Mouse (Mus musculus) liver, embryonic 16.5 days (tissue): Measurements from ENCODE around the gene Aknad1. TPM values are rescaled to one million over a fixed set of nuclear protein-coding genes. Genes with fewer than 3 reads are reported as not detected.

Source experiments
- ATAC-seq: fragments of 200-750 bp; cut with Nextera tagmentation; 2 replicates; pipeline ENCODE4 v1.8.0; 2017; ENCODE audit warnings: low read depth, mild to moderate bottlenecking, moderate number of reproducible peaks, moderate library complexity
- H3K27ac ChIP-seq: fragments of 300-500 bp; sonication (generic); 2 replicates; pipeline ENCODE4 v1.5.1; 2014; ENCODE audit warnings: mild to moderate bottlenecking, low read length
- H3K27me3 ChIP-seq: fragments of 300-500 bp; sonication (generic); 2 replicates; pipeline ENCODE4 v1.6.1; 2014; ENCODE audit warnings: low read depth, low read length, mixed read lengths; ENCODE audit not compliant: control insufficient read depth, insufficient read depth
- H3K36me3 ChIP-seq: fragments of 300-500 bp; sonication (generic); 2 replicates; pipeline ENCODE4 v1.6.1; 2014; ENCODE audit warnings: mild to moderate bottlenecking; ENCODE audit not compliant: control insufficient read depth, insufficient read depth
- H3K4me1 ChIP-seq: fragments of 300-500 bp; sonication (generic); 2 replicates; pipeline ENCODE4 v1.6.1; 2014; ENCODE audit warnings: low read depth, low read length, mixed read lengths; ENCODE audit not compliant: control insufficient read depth
- H3K4me2 ChIP-seq: fragments of 300-500 bp; sonication (generic); 2 replicates; pipeline ENCODE4 v1.6.1; 2014; ENCODE audit warnings: low read depth, low read length, mixed read lengths
- H3K4me3 ChIP-seq: fragments of 300-500 bp; sonication (generic); 2 replicates; pipeline ENCODE4 v1.5.1; 2014; ENCODE audit warnings: low read depth, mild to moderate bottlenecking, low read length
- H3K9ac ChIP-seq: fragments of 300-500 bp; sonication (generic); 2 replicates; pipeline ENCODE4 v1.6.1; 2014; ENCODE audit warnings: low read depth, low read length
- H3K9me3 ChIP-seq: fragments of 300-500 bp; sonication (generic); replicated peaks from 2 replicates; pipeline ENCODE4 v1.6.1; 2016; ENCODE audit warnings: low read length; ENCODE audit not compliant: control insufficient read depth
- WGBS: fragments of 180-500 bp; shearing (Covaris S2); extraction: QIAGEN DNeasy Blood & Tissue Kit; methylation state at CpG from one replicate; pipeline ENCODE4 v1.1.7; 2014; ENCODE audit not compliant: insufficient replicate concordance; 5-methylcytosine and 5-hydroxymethylcytosine counted together
- polyA plus RNA-seq: library from polyadenylated mRNA; unstranded; fragments of >200 nt; fragmentation: Nextera tagmentation; extraction: Ambion mirVana; gene quantifications from 2 replicates; pipeline ENCODE4 v1.2.1, GENCODE M21; 2015

Gene Aknad1
- 0.51 and 0.75 TPM in 2 replicates for polyA plus RNA-seq

DNA sequence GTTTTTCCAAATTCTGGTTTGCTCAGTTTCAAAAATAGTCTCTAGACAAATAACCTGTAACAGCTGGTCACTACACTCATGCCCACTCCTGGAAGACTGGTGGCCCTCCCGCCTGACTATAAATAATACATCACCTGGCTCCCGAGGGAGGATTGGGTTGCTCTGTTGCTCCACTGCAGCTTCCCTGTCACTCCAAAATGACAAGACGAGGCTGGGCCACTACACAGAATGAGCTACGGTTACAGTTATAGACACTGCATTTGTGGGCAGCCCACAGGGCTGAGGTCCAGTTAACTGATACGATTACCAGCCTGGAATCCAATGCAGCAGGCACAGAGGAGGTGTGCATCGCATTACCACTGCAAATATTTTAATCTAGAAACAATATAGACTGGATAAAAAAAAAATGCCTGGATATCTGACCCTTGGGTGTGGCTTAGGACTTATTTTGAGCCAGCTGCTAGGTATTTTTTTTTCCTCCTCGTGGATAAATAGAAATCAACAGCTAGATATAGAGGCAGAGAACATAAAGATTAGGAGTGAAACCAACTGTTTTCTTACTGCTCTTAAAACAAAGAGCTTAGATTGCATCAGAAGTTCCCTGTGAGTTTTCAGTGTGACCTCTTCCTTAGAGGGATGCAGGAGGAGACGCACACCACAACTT, at the start of gene Aknad1:
TSS of gene Aknad1 (plus strand) at position 614 of the 664 bp plus-strand sequence.
- WGBS: 55% methylated on average over 8 of the region's 8 CpGs
- Histone ChIP-seq H3K36me3 (no peaks in the 10 kb centered on the region), H3K4me3 (no peak within 1 kb of the TSS), H3K4me2 (no peak within 1 kb of the TSS), H3K9ac (no peak within 1 kb of the TSS), H3K27ac (no peak within 1 kb of the TSS), H3K27me3 (peaks cover 2% of the 10 kb centered on the region; the same call in 1 of the 2 replicates), H3K4me1 (peaks cover 7% of the 10 kb centered on the region), H3K9me3 (no peaks in the 10 kb centered on the region)
- ATAC-seq: no peak

DNA sequence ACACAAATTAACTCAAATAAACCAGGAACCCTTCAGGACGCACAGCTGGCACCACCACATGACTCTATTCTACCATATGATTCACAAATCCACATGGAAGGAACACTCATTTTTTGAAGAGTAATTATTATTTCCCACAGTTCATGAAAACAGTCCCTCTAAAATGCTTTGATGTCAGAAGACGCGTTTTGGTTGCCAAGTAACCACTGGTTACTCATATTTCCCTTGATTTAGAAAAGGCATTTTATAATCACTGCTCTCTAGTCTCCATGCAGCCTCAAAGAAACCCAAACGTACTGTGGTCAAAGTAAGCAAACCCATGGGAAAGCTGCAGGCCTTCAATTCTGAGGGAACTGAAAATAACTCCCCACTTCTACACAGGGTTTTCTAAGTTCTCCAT, 49.5 kb upstream of the Aknad1 start:
- no peak overlapping the region for H3K27ac ChIP-seq
- H3K4me3 ChIP-seq: no peak overlapping the region
- no peaks in the 10 kb centered on the region for H3K27me3 ChIP-seq
- ATAC-seq: no peak
- peaks cover 32% of the 10 kb centered on the region for H3K36me3 ChIP-seq
- H3K4me1 ChIP-seq: no peaks in the 10 kb centered on the region
- H3K9ac ChIP-seq: no peak overlapping the region
- H3K4me2 ChIP-seq: no peak overlapping the region
- WGBS: 80% methylated on average over 4 of the region's 4 CpGs
- no peaks in the 10 kb centered on the region for H3K9me3 ChIP-seq

DNA sequence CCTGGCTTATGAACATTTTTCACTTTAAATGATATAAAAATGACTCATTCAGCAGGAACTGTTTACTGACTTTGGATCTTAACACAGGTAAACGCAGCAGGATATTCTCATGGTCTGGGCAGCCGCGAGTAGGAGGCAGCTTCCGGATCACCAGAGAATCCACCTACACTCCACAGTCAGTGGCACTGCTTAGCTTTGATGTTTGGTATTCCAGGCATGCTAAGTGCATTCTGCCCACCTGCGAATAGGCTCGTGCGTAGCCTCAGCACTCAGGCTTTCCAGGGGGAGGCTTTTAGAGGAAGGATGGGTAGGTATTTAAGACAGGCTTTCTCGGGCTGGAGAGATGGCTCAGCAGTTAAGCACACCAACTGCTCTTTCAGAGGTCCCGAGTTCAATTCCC, 45.1 kb upstream of the Aknad1 start:
- Histone ChIP-seq H3K36me3 (peaks cover 46% of the 10 kb centered on the region), H3K4me3 (no peak overlapping the region), H3K4me2 (no peak overlapping the region), H3K9ac (no peak overlapping the region), H3K27me3 (no peaks in the 10 kb centered on the region), H3K27ac (no peak overlapping the region), H3K4me1 (no peaks in the 10 kb centered on the region), H3K9me3 (no peaks in the 10 kb centered on the region)
- no peak for ATAC-seq
- WGBS: 87% methylated on average over 9 of the region's 9 CpGs

DNA sequence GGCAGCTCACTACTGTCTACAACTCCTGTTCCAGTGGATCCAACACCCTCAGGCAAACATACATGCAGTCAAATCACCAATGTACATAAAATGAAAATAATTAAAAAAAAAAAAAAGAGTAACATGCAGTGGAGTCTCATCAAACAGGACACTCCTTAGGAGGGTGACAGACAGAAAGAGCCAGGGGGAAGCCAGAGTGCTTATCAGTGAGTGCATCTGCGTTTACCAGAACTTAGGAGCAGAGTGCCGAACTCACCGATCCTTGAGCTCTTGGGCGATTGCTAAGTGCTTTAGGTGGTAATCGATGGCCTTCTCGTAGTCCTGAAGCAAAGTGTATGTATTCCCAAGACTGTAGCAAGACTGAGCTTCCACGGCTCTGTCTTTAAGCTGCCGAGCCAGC, 40.8 kb upstream of the Aknad1 start:
- no peaks in the 10 kb centered on the region for H3K4me1 ChIP-seq
- H3K36me3 ChIP-seq: peaks cover 63% of the 10 kb centered on the region
- no peak overlapping the region for H3K4me3 ChIP-seq
- 73% methylated on average over 8 of the region's 8 CpGs for WGBS
- no peak for ATAC-seq
- no peaks in the 10 kb centered on the region for H3K27me3 ChIP-seq
- H3K27ac ChIP-seq: no peak overlapping the region
- no peak overlapping the region for H3K4me2 ChIP-seq
- H3K9me3 ChIP-seq: no peaks in the 10 kb centered on the region
- H3K9ac ChIP-seq: no peak overlapping the region

DNA sequence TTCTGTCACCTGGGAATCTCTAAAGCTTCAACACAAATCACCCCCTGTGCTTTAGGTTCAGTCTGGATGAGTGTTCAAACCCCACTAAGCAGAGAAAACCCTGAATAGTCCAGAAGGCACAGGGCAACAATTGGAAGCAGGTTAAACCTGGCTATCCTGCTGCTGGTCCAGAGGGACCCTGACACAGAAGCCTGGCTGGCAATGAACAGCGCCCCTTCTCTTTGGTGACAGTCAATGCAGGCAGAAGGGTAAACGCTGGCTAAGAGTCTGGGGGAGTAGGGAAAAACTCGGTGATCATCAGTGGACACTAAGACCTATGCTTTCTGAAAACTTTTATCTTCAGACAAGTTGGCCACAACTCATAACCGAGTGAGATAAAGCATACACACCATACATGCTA, 39.7 kb upstream of the Aknad1 start:
- no peaks in the 10 kb centered on the region for H3K9me3 ChIP-seq
- H3K27ac ChIP-seq: no peak overlapping the region
- no peak overlapping the region for H3K4me3 ChIP-seq
- peaks cover 56% of the 10 kb centered on the region for H3K36me3 ChIP-seq
- no peaks in the 10 kb centered on the region for H3K4me1 ChIP-seq
- WGBS: 76% methylated on average over 4 of the region's 4 CpGs
- no peaks in the 10 kb centered on the region for H3K27me3 ChIP-seq
- H3K4me2 ChIP-seq: no peak overlapping the region
- ATAC-seq: no peak
- no peak overlapping the region for H3K9ac ChIP-seq

DNA sequence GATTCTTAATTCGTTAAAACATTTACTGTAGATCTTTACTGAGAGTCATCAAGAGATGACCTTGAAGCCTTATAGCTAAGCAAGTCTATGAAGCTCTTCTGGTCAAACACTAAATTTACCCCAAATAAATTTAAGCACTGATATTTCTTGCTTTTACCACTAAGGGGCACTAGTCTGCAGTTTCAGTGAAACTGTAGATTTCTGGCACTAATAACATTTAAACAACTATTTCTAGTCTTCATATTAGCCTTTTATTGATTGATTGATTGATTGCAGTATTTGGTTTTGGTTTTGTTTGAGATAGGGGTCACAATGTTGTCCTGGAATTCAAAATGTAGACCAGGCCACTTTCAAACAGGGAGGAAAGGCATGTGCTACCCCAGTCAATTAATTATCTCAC, 38.2 kb upstream of the Aknad1 start:
- Histone ChIP-seq H3K27me3 (no peaks in the 10 kb centered on the region), H3K36me3 (peaks cover 45% of the 10 kb centered on the region), H3K4me2 (no peak overlapping the region), H3K4me1 (no peaks in the 10 kb centered on the region), H3K27ac (no peak overlapping the region), H3K9me3 (no peaks in the 10 kb centered on the region), H3K4me3 (no peak overlapping the region), H3K9ac (no peak overlapping the region)
- 69% methylated on average over 1 of the region's 1 CpGs for WGBS
- no peak for ATAC-seq

DNA sequence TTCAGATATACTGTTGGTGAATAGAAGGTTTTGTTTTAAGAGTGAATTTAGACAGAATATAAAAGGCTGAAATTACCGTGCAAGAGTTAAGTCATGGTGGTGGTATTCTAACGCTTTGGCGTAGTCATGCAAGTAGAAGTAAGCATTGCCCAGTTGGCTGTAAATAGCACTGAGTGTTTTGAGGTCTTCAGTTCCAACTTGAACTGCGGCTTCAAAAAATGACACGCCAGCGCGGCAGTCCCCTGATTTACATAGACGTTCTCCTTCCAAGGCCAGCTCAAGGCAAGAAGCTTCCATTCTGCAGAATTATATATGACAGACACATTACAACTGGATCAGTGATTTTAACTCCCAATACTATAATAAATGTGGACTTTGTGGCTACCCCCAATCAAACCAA, 36.7 kb upstream of the Aknad1 start:
- 96% methylated on average over 8 of the region's 8 CpGs for WGBS

DNA sequence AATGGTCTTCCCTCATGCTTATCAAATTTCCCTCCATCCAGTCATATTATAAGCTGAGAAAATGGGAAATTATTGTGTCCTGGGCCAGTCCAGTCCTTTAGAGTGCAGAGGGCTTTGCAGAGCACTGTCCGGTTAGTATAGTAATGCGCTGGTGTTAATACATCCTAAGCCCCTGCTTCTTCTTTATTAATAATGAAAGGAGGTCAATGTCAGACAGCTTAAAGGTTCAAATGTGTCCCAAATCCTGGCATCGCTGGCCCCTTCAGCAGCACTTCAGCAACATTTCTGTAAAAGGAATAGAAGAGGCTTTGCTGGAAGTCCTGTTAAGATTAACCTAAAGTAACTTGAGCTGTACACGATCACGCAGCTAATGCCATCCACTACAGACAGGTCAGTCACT, 28.2 kb upstream of the Aknad1 start:
- no peak overlapping the region for H3K27ac ChIP-seq
- H3K9ac ChIP-seq: no peak overlapping the region
- no peak for ATAC-seq
- H3K36me3 ChIP-seq: no peaks in the 10 kb centered on the region; the same call in 1 of the 2 replicates
- no peaks in the 10 kb centered on the region for H3K27me3 ChIP-seq
- H3K4me3 ChIP-seq: no peak overlapping the region
- H3K4me1 ChIP-seq: peaks cover 17% of the 10 kb centered on the region
- H3K4me2 ChIP-seq: no peak overlapping the region
- 92% methylated on average over 5 of the region's 5 CpGs for WGBS
- no peaks in the 10 kb centered on the region for H3K9me3 ChIP-seq

More for the DNA sequence above, 36.7 kb upstream of the Aknad1 start:
- no peak overlapping the region for H3K4me2 ChIP-seq
- no peak for ATAC-seq
- peaks cover 31% of the 10 kb centered on the region for H3K36me3 ChIP-seq
- no peak overlapping the region for H3K4me3 ChIP-seq
- no peaks in the 10 kb centered on the region for H3K27me3 ChIP-seq
- no peak overlapping the region for H3K9ac ChIP-seq
- no peak overlapping the region for H3K27ac ChIP-seq
- H3K4me1 ChIP-seq: no peaks in the 10 kb centered on the region
- no peaks in the 10 kb centered on the region for H3K9me3 ChIP-seq

DNA sequence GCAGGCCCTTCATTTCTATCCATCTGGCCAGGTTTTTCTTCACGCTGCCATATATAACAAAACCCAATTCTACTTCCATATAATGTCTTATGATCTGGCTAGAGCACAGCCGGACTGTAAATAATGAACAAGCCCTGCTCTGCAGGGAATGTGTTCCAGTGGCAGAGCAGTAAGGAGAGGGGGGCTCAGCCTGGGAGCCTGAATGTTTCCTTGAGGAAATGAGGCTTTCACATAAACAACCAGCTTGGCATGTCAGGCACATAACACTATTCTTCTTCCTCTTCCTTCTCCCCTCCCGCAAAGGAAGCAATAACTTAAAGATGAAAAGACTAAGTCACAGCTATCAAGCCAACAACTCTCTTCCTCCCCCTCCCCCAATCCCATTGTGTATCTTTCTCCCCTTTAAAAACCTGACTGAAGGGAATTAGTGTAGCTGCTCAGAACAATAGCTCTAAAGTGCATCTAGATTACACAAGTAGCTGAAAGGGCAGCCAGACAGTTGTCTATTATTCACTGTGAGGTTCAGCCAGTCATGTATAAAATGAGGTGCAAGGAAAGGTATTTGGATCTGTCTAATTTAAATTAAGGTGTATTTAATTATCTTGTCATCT, 26.3 kb upstream of the Aknad1 start:
- no peaks in the 10 kb centered on the region; the same call in 1 of the 2 replicates for H3K36me3 ChIP-seq
- H3K4me2 ChIP-seq: no peak overlapping the region
- H3K9me3 ChIP-seq: no peaks in the 10 kb centered on the region
- H3K9ac ChIP-seq: no peak overlapping the region
- H3K4me3 ChIP-seq: no peak overlapping the region
- no peak overlapping the region for H3K27ac ChIP-seq
- WGBS: 35% methylated on average over 3 of the region's 3 CpGs
- no peaks in the 10 kb centered on the region for H3K27me3 ChIP-seq
- peaks cover 22% of the 10 kb centered on the region for H3K4me1 ChIP-seq
- no peak for ATAC-seq
